Mouse (Mus musculus): Measurements from ENCODE around the gene Mettl9.
A peak's percentile ranks its signal among the peaks of the same experiment; 100 is the strongest.

The Mettl9 gene

DNA sequence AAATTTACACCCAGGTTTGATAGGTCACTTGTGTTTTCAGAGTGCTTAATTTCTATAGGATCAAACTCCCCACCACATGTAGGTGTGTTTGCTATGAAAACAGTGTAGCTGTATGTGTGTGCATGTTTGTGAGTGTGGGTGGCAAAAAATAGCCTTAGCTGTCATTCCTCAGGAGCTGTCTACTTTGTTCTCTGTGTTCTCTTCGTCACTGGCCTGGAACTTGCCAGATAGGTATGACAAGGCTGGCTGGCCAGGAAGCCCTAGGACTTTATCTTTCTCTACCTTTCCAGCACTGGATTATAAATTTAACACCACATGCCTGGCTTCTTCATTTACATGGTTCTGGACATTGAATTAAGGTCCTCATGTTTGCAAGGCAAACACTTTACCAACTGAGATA lies 10.0 kb downstream of the Mettl9 start:
- DNase-seq (ENCODE audit: low read depth, low spot score): no peak

DNA sequence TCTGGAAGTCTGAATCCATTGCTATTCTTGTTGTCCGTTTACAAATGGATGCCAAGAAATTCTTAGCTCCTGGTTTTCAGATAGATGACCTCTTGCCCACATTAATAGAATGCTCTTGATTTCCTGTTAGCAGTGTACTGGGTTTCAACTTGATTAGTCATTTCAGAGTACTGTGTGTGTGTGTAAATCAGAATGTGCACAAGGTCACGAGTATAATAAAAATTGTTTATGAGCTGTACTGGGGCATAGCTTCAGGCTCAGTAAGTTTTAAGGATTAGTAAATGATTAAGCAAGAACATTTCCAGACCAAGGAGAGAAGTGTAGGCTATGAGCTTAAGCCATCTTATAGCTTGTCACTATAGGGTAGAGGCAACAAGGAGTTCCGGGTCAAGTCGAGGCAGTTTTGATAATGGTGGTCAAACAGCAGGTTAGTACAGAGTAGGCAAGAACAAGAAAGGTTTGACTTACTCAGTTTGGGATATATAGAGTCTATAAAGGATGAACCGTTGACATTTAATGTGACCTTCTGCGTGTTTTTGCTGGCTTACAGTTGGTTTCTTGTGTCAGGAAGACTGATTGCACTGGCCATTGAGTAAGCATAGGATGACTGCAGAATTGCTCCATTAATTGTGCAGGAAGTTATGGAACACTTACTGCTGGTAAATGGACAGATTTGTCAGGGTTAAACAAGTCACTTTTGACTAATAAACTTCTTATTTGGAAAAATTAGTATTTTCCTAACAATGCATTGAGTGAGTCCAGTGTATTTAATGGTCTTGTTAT lies 11.6 kb downstream of the Mettl9 start:
- no peak for DNase-seq (ENCODE audit: low read depth, low spot score)

DNA sequence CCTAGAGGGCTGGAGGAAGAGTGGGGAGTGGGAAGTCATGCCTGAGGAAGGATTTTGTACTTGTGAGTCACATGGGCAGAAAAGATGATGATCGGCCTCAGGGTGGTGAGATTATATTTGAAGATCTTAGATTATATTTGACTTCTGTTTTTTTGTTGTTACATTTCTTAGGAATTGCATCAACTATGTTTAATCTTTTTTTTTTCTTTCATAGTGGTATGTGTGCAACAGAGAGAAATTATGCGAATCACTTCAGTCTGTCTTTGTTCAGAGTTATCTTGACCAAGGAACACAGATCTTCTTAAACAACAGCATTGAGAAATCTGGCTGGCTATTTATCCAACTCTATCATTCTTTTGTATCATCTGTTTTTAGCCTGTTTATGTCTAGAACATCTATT lies 13.4 kb downstream of the Mettl9 start:
- DNase-seq (ENCODE audit: low read depth, low spot score): no peak

DNA sequence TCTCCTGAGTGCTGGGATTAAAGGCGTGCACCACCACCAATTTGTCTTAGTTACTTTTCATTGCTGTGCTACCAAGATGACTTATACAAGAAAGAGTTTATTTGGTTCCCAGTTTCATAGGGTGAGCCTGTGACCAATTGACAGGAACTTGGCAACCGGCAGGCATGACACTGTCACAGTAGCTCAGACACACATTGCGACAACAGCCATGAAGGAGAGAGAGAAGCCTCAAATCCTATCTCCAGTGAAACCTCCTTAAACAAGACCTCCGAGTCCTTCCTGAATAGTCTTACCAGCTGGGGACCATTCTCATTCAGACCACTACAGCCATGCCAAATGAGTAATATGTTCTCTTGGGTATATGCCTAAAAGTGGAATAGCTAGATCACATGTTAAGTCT lies 18.8 kb downstream of the Mettl9 start:
- no peak for DNase-seq (ENCODE audit: low read depth, low spot score)

DNA sequence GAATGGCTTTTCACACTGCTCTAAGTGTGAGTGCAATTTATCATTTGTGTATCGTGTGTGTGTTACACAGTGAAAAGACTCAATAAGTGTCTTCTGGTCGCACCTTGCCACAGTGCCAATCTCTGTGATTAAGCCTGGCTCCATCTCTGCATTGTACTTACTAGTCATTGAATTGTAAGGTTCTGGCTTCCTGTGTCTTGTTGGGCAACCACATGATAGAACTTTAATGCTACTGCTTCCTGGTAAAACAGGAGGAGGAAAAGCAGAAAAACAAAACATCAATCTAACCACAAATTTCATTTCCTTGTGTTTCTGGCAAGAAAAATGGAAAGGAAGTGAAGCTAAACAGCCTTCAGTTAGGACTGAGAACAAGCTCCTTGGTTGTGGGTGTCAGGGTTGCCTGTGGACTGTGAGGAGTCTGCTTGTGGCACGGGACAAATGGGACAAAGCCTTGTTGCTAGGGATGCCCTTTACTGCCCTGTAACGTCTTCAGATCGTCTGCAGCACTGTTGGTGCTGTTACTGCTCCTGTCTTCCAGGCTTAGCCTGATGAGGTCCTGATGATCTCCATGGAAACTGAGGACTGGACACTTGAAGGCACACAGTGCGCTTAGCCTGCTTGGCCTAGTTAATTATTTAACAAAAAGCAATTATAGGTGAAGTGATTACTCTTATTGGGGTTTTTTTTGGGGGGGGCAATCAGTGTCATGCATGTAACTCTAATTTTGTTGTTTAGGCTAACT lies 25.4 kb downstream of the Mettl9 start:
- no peak for DNase-seq (ENCODE audit: low read depth, low spot score)

DNA sequence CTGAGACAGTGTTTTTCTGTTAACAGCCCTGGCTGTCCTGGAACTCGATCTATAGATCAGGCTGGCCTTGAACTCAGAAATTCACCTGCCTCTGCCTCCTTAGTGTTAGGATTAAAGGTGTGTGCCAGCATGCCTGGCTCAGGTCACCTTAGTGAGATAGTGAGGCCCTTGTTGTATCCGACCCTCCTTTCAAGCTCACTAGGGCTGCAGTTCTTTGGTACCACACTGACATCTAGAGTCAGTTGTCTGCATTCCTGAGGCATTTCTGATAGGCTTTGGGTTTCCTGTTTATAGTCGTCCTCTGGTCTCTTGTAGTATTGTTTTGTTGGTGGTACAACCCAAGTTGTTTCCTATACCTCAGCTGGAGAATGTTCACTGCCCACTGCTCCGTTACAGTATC lies 30.1 kb downstream of the Mettl9 start:
- no peak for DNase-seq (ENCODE audit: low read depth, low spot score)

DNA sequence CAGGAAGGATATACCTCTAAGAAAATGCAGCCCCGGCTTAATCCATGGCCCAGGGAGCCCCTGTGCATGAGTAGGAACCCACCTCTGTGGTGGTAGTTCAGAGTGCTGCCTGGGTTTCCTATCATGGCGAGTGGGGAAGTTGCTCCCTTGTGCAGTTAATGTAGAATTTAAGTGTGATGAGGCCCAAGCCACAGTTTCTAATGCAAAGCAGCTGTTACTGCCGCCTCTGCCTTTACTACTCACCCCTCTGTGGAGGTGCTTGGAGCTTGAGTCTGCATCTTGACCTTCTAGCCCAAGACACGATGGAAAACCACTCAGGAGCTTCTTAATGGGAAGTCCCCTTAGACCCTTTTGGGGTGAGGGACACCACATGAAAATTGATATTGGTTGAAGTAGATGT lies 37.0 kb downstream of the Mettl9 start:
- no peak for DNase-seq (ENCODE audit: low read depth, low spot score)

DNA sequence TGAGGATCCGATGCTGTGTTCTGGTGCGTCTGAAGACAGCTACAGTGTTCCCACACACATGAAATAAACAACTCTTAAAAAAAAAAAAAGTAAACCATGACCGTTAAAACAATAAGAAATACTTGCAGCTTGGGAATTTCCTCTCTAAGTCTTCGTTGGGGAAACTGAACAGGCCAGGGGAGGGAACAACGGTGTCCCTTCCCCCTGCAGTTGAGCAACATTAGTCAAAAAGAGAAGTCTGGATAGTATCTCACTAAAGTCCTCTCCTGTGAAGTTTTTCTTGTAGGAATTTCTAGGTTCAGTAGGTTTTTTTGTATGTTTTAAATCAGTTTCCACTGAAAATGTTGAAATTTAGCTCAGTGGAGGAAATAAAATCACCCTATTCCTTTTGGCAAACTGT lies 38.3 kb downstream of the Mettl9 start:
- DNase-seq (ENCODE audit: low read depth, low spot score): no peak

DNA sequence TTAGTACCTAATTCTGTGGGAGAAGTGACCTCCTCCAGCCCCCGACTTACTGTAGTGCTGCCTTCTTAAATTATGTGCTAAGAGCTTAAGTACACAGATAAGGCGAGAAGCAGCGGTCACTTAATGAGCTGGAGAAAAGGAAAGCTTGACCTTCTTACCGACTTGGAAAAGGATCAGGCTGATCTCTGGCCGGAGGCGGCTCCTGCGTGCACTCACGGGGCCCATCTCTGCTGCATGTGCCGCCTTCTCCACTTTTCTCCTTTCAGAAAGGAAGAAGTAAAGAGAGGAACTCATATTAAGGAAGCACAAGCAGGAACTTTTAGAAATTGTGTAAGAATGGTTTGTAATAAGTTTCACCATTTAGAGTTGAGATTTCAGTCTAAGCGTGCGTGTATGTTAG lies 40.0 kb downstream of the Mettl9 start, which contains the start of gene Igsf6:
Gene Igsf6 (minus strand): TSS at position 292 of the 400 bp plus-strand sequence.
- DNase-seq (ENCODE audit: low read depth, low spot score): no peak

DNA sequence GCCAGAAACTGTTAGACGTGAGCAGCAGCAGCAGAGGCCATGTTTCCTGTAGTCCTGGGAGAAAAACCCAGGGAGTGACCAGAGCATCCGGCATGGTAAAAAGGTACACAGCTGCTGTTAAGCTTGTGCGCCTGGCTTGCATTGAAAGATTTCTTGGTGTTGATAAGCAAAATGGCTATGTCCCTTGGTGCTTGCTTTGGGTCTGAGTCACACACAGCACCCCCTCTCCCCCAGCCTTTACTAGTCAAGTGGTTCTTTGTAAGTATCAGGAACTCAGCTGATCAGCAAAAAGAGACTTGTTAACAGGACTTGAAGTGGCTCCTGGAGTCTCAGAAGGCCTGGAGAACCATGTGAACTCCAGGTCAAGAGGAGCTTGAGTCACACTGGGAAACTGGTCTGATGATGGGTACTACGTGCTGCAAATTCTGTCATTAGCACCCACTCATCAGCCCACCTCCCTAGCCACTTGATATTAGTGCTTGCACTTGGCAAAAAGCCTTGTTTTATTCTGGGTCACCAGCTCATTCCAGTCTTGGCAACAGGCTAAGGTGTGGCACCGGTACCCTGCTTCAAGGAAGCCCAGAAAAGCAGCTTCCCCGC lies 40.7 kb downstream of the Mettl9 start:
- DNase-seq (ENCODE audit: low read depth, low spot score): no peak

DNA sequence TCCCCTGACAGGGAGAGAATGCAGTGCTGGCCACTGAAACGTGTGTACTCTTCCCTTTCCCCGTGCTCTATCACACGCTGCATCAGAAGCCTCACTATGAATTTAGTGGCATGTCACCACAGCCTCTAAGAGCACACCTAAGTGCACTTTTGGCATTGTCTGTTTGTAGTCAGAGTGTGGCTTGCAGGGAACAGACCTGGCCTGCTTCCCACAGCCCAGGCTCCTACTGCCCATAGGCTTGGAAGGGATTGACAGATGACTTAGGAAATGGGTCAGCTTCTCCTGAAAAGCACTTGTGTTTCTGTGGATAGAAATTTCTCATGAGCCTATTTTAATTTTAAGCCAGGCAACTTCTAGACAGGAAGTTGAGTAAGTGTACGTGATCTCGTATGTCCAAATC lies 41.2 kb downstream of the Mettl9 start:
- no peak for DNase-seq (ENCODE audit: low read depth, low spot score)

DNA sequence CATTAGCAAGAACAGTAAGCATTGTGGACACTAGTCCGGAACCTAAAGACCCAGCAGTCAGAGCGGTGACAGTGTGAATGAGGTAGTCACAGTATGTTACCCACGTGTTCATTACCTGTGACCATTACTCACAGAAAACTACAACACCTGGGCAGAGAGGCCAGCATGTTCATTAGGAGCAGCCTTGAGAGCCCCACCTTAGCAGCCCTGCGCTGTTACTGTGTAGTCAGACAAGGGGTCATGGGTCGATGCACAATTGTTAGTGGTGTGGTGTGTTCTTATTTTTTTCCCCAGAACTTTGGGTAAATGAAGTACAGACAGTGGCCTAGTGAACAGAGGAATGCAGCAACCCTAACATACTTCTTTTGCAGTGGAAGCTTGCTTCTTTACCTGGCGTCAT lies 43.1 kb downstream of the Mettl9 start:
- no peak for DNase-seq (ENCODE audit: low read depth, low spot score)

DNA sequence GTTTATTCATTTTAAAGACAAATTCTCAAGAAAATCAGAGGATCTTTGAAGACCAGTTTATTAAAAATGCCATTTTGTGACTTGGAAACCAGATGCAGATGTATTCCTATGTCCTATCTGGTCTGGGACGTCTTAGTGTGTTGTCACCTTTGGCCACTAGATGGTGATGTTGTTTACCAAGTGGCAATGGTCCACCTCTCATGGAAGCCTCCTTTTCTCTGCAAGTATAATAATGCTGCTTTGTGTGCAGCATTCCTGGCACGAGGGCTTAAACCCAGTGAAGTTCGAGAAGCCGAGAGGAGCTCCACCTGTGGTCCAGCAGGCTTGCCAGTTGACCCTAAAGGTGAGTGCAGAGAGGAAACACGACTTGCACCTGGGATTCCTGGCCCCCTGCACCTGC lies 43.6 kb downstream of the Mettl9 start:
- DNase-seq (ENCODE audit: low read depth, low spot score): peak; percentile 62

DNA sequence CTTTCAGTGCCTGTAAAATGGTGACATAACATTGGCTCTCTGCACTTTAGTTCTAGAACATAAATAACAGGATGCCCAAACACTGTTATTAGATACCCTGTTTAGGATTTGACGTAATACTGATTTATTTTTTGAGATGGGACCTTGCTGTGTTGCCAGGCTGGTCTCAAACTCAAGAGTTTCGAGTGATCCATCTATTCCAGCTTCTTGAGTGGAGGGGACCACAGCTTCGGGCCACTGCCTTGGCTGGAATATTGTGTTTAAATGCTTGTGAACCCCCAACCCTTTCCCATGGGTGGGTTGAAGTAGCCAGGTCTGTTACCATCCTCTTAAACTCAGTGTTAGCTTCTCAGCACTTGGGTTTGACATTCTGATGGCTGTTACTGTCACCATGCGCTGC lies 47.1 kb downstream of the Mettl9 start, which contains the start of gene Otoa:
Gene Otoa (plus strand): TSS at position 301 of the 400 bp plus-strand sequence.
- DNase-seq (ENCODE audit: low read depth, low spot score): no peak

DNA sequence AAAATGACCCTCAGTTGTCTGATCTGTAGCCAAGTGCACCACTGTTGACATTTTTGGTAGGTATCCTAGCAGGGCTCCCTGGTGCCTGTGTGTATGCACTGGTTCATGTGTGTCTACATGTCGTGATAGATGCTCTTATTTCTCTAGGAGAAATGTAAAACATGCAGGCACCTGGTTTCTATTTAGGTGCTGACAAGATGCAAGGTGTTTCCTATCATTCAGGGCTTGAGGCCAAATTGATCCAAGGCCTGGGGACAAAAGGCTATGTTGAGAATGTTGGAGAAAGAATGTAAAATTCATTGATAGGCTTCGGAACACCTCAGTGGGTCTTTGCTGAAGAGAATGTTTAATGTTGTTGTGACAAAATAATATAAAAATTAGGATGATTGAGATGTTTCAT lies 47.6 kb downstream of the Mettl9 start:
- DNase-seq (ENCODE audit: low read depth, low spot score): no peak

DNA sequence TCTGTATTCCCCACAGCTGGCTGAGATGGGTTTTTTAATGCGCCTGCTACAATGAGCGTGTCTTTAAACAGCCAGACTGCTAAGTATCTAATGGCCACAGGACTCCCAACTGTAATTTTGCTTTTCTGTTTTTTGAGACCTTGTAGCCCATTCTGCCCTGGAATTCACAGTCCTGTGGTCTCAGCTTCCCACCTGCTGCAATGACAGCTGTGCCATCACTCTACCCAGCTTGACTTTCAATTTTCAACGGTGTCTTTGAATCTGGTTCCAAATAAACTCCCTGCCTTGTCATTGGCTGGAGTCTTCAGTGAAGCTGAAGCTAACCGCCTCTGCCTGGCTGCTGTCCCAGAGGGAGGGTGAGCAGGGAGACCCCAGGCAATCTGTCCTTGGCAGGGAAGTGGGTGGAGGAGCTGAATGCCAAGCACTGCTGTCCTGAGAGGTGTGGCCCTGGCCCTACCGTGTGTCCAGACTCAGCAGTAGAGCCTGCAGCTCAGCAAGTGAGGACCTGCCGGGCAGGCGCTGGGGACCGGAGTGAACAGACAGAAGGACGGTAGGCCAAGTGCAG lies 48.8 kb downstream of the Mettl9 start:
- no peak for DNase-seq (ENCODE audit: low read depth, low spot score)

DNA sequence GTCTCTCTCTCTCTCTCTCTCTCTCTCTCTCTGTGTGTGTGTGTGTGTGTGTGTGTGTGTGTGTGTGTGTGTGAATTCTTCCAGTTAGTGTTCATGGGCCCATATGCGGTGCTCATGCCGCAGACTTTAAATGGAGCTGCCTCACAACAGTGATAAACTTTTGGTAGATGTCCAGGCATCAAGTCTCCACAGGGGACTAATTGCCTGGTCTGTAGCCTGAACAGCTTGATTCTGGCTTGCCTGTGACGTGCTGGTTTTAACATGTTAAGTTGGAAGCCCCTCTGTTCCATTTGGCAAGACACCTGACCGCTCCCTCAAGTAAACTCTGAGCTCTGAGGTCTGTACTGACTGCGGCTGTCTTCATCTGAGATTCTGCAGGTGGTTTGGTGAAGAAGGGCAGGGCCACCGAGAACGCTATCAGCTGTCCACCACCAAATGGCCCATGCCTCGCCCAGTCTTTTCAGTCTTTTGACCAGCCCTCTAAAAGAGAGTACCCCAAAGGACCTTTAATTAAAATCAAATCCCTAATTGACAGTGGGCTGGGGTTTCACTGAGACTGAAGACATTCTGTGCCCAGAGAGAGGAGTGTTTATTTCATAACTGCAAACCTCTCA lies 50.7 kb downstream of the Mettl9 start:
- DNase-seq (ENCODE audit: low read depth, low spot score): no peak

DNA sequence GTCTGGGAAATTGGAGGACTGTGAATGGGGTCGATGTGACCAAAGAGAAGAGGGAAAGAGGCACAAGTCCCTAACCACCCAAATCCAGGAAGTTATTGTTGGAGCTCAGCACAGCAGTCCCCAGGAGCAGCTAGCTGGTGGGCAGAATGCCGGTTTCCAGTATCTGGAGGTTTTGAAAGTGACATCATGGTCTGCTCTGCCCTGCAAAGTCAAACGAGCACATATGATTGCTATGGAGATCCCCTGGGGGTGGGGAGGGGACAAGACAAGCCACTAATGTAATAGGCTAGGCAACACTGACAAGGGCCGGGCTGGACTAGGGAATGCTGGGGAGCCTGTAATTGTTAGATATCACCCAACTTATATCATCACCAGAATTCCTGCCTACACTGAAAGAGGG lies 51.3 kb downstream of the Mettl9 start:
- DNase-seq (ENCODE audit: low read depth, low spot score): no peak

DNA sequence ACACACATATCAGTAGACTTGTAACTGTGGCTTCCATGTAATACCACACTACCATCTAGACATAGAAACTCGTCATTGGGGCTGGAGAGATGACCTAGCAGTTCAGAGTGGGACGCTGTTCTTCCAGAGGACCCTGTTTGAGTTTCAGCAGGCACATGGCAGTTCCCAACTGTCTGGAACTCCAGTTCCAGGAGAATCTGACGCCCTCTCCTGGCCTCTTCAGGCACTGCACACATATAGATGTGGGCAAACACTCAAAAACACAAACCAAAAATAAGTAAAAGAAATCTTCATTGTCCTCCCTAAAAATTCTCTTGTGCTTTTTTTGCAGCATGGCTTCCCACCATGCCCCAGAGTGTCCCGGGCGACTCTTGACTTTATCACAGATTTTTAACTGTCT lies 54.5 kb downstream of the Mettl9 start:
- DNase-seq (ENCODE audit: low read depth, low spot score): peak; percentile 55

DNA sequence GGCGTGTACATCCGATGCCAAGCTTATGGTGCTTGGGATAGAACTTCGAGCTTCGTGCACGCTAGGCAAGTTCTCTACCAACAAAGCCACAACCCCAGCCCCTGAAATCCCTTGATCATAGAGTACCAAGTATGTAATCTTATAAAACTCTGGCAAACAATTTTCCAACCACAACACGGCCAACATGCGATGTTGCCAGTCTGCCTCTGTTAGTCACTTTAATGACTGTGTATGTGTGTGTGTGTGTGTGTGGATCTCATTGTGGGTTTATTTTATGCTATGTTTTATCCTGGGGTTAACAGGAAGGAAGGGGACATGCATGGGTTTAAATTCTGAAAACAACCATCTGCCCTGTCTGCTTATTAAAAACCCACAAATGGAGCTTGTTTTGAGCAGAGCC lies 56.5 kb downstream of the Mettl9 start:
- no peak for DNase-seq (ENCODE audit: low read depth, low spot score)

DNA sequence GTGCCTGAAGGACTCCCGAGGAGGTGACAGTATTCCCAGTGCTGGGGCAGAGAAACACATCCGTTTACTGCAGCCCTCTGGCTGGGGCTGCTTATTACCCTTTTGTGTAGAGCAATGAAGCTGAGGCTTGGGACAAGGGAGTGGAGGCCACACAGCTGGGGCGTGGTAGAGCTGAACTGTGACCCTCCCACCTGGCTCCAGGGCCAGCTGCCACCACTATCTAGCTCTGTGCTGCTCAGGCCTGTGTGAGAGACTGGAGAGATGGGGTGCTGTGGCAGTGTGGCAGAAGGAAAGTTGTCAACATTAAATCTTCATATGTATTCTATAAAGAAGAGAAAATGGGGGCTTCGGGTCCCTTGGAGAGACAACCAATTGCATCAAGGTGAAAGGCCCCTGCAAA lies 58.8 kb downstream of the Mettl9 start:
- DNase-seq (ENCODE audit: low read depth, low spot score): no peak
